Mouse (Mus musculus): ENCODE results near the gene Nat8f1. TPM values are rescaled to one million over a fixed set of nuclear protein-coding genes. Genes with fewer than 3 reads are reported as not detected.
"Not testable (repeated sequence)": the region's sequence is repeated elsewhere in the genome, so short reads cannot be mapped to it uniquely, and the experiment has no call there.

The Nat8f1 gene
- polyA plus RNA-seq, 1 experiment from 2014 or later = 16.9 TPM

DNA sequence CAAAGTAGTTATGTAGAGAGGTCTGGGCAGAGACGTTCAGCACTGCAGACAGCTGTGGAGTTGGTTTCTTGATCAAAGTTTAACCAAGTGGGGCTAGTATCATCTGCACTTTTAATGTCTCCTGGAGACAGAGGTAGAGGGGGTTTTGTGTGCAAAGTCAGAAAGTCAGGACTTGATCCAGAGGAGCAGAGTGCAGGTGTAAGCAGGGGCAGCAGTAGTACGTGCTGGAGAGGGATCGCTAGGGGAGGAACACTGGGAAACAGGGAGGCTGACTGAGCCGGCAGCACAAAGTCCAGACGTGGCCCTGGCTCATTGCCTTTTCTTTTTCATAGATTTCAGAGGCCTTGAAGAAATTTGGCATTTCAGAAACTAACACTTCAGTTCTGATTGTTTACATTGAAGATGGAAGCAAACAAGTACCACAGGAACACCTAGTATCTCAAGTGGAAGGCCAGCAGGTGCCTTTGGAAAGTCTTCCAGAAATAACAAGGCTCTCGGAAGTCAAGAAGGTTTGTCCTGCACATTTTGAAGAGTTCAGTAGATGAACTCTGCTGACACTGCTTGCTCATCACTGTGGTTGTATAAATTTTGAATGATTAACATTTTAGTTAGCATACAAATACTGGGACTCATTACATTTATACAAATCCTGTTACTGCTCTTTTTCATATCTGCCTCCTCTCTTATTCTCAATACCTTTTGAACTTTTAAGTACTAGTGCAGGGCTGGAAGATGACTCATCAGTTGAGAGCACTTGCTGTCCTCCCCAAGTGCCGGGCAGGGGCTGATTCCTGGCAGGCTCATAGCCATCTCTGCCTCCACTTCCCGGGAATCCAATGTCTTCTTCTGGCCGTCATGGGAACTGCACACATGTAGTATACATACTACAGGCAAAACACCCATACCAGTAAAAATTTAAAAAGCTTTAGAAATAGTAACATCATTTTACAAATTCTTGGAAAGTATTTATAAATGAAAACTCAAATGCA lies 12.3 kb upstream of the Nat8f1 start:
- Histone ChIP-seq H3K4me3 (no peak overlapping the region), H3K27me3 (no peaks in the 10 kb centered on the region), H3K4me1 (replicated peaks) (no peaks in the 10 kb centered on the region), H3K27ac (replicated peaks) (no peak overlapping the region), H3K4me2 (no peak overlapping the region), H3K9ac (no peak overlapping the region), H3K9me3 (no peaks in the 10 kb centered on the region), H3K36me3 (peaks cover 83% of the 10 kb centered on the region)
- ATAC-seq (ENCODE audit: low read depth) = no peak
- 92% methylated on average over 9 of the region's 9 CpGs for WGBS

- H3K36me3 ChIP-seq = peaks cover 84% of the 10 kb centered on the region
- no peak overlapping the region for H3K4me2 ChIP-seq
- H3K9ac ChIP-seq = no peak overlapping the region
- no peaks in the 10 kb centered on the region for H3K4me1 ChIP-seq (replicated peaks)
- H3K4me3 ChIP-seq = no peak overlapping the region
- H3K9me3 ChIP-seq = no peaks in the 10 kb centered on the region
- H3K27me3 ChIP-seq = no peaks in the 10 kb centered on the region
- no peak overlapping the region for H3K27ac ChIP-seq (replicated peaks)
- no peak for ATAC-seq (ENCODE audit: low read depth)
- WGBS = 91% methylated on average over 1 of the region's 1 CpGs
Measured at GRCm38 (mm10) chr6:85926709-85927108, 11.2 kb upstream of the Nat8f1 start.

DNA sequence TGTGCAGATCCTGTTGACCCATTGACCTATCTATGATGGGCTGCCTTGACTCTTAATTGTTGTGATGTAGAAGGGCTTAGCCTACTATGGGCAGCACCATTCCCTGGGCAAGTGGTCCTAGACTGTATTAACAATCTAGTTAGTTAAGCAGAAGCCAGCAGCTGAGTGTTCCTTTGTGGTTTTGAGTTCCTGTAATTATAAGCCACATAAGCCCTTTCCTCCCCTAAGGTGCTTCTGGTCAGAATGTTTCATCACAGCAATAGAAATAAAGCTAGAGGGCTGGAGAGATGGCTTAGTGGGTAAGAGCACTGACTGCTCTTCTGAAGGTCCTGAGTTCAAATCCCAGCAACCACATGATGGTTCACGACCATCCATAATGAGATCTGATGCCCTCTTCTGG lies 8.2 kb upstream of the Nat8f1 start:
- Histone ChIP-seq H3K36me3 (peaks cover 73% of the 10 kb centered on the region), H3K4me3 (no peak overlapping the region), H3K4me2 (no peak overlapping the region), H3K27ac (replicated peaks) (no peak overlapping the region), H3K27me3 (no peaks in the 10 kb centered on the region), H3K9me3 (no peaks in the 10 kb centered on the region), H3K9ac (no peak overlapping the region), H3K4me1 (replicated peaks) (no peaks in the 10 kb centered on the region)
- no peak for ATAC-seq (ENCODE audit: low read depth)
- WGBS = 91% methylated on average over 1 of the region's 1 CpGs

GRCm38 (mm10) chr6:85919401-85919800 lies 3.9 kb upstream of the Nat8f1 start:
- peaks cover 15% of the 10 kb centered on the region for H3K4me1 ChIP-seq (replicated peaks)
- H3K4me3 ChIP-seq = no peak overlapping the region
- WGBS = 93% methylated on average over 4 of the region's 4 CpGs
- H3K27ac ChIP-seq (replicated peaks) = no peak overlapping the region
- no peak overlapping the region for H3K9ac ChIP-seq
- H3K27me3 ChIP-seq = no peaks in the 10 kb centered on the region
- no peaks in the 10 kb centered on the region for H3K9me3 ChIP-seq
- H3K36me3 ChIP-seq = peaks cover 33% of the 10 kb centered on the region
- no peak for ATAC-seq (ENCODE audit: low read depth)
- H3K4me2 ChIP-seq = no peak overlapping the region

DNA sequence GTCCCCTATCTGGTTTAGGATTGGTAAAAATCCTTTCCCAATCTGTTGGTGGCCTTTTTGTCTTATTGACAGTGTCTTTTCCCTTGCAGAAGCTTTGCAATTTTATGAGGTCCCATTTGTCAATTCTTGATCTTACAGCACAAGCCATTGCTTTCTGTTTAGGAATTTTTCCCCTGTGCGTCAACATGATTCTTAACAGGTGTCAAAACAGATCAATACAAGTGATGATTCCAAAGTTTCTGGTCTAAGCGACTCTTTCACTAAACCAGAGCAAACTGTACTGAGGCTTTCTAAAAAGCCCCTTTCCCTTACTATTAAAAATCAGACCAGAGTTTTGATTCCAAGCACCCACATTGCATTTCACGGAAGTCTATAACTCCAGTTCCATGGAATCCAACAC lies 2.9 kb upstream of the Nat8f1 start:
- ATAC-seq (ENCODE audit: low read depth); H3K27me3 ChIP-seq; H3K27ac ChIP-seq (replicated peaks); H3K4me2 ChIP-seq; H3K9me3 ChIP-seq; H3K4me3 ChIP-seq; H3K9ac ChIP-seq: not testable (repeated sequence)
- WGBS = 93% methylated on average over 3 of the region's 3 CpGs
- H3K4me1 ChIP-seq (replicated peaks) = peaks cover 20% of the 10 kb centered on the region
- peaks cover 28% of the 10 kb centered on the region for H3K36me3 ChIP-seq

- Histone ChIP-seq H3K4me2 (peak overlapping the region; percentile 87), H3K9me3 (no peaks in the 10 kb centered on the region), H3K27me3 (no peaks in the 10 kb centered on the region), H3K4me3 (peak overlapping the region; percentile 62), H3K9ac (peak overlapping the region; percentile 84), H3K27ac (replicated peaks) (peak overlapping the region; percentile 87; the same call in 1 of the 2 replicates), H3K4me1 (replicated peaks) (peaks cover 20% of the 10 kb centered on the region), H3K36me3 (peaks cover 14% of the 10 kb centered on the region)
- ATAC-seq (ENCODE audit: low read depth) = no peak
- WGBS = 85% methylated on average over 6 of the region's 6 CpGs
Measured at GRCm38 (mm10) chr6:85916596-85916995, 1.1 kb upstream of the Nat8f1 start.

GRCm38 (mm10) chr6:85915141-85915538 lies 347 bp downstream of the Nat8f1 start:
- peak; percentile 19; the same call in 1 of the 2 replicates for ATAC-seq (ENCODE audit: low read depth)
- 6% methylated on average over 11 of the region's 11 CpGs for WGBS
- Histone ChIP-seq H3K4me3 (peak overlapping the region; percentile 62), H3K36me3 (0 out of 2 replicates have a peak, but pooled peaks cover under 1% of the 10 kb centered on the region), H3K27me3 (no peaks in the 10 kb centered on the region), H3K9me3 (no peaks in the 10 kb centered on the region), H3K4me2 (peak overlapping the region; percentile 87), H3K27ac (replicated peaks) (peak overlapping the region; percentile 87), H3K9ac (peak overlapping the region; percentile 84), H3K4me1 (replicated peaks) (peaks cover 20% of the 10 kb centered on the region)

GRCm38 (mm10) chr6:85911587-85911986 lies 3.9 kb downstream of the Nat8f1 start, which contains the start of gene Tprkb:
Gene Tprkb, plus strand, starts transcription at chr6:85911865.
- H3K9ac ChIP-seq = no peak within 1 kb of the TSS
- H3K27ac ChIP-seq (replicated peaks) = no peak within 1 kb of the TSS
- no peak within 1 kb of the TSS for H3K4me3 ChIP-seq
- no peaks in the 10 kb centered on the region for H3K9me3 ChIP-seq
- no peaks in the 10 kb centered on the region for H3K36me3 ChIP-seq
- WGBS = 90% methylated on average over 3 of the region's 3 CpGs
- no peak for ATAC-seq (ENCODE audit: low read depth)
- peaks cover 19% of the 10 kb centered on the region for H3K4me1 ChIP-seq (replicated peaks)
- no peaks in the 10 kb centered on the region for H3K27me3 ChIP-seq
- H3K4me2 ChIP-seq = no peak within 1 kb of the TSS

DNA sequence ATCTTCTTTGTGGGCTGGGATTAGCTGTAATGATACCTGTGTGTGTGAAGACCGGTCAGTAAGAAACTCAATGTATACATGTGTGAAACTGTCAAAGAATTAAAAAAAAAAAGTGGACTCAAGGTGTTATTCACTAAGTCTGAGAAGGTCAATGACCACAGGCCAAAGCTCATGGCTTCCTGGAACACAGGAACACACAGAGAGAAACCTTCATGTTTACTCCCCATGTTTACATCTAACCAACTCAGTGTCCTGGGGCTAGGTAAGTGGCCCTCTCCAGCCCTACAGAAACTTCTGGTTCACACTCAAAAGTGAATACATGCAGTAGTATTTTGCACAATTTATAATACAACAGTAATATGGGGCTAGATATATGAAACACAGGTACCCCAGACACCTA lies 5.8 kb downstream of the Nat8f1 start:
- ATAC-seq (ENCODE audit: low read depth) = no peak
- Histone ChIP-seq H3K27me3 (no peaks in the 10 kb centered on the region), H3K4me2 (no peak overlapping the region), H3K4me1 (replicated peaks) (peaks cover 8% of the 10 kb centered on the region), H3K36me3 (no peaks in the 10 kb centered on the region), H3K9me3 (no peaks in the 10 kb centered on the region), H3K9ac (no peak overlapping the region), H3K27ac (replicated peaks) (no peak overlapping the region), H3K4me3 (no peak overlapping the region)
- 96% methylated on average over 1 of the region's 1 CpGs for WGBS

DNA sequence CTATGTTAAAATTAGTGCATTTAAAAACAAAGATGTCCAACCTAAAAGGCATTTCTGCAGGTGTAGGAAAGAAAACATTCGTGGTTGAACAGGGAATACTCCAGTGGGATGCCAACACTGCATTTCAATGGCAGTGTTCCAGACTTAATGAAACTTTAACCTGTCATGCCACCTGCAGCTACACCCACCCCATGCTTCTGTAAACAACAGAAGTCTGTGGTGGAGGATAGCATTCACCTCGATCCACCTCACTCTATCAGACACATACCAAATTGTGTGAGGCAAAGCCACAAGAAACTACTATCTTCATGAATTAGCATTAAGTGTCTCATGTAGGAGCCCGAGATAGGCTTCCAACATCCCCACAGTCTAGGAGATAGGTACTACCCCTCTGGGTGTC lies 7.1 kb downstream of the Nat8f1 start:
- no peak for ATAC-seq (ENCODE audit: low read depth)
- Histone ChIP-seq H3K36me3 (no peaks in the 10 kb centered on the region), H3K9me3 (no peaks in the 10 kb centered on the region), H3K9ac (no peak overlapping the region), H3K4me2 (no peak overlapping the region), H3K4me3 (no peak overlapping the region), H3K4me1 (replicated peaks) (no peaks in the 10 kb centered on the region), H3K27me3 (no peaks in the 10 kb centered on the region), H3K27ac (replicated peaks) (no peak overlapping the region)
- WGBS = 77% methylated on average over 3 of the region's 3 CpGs

GRCm38 (mm10) chr6:85906911-85907351 lies 8.6 kb downstream of the Nat8f1 start:
- 58% methylated on average over 2 of the region's 2 CpGs for WGBS
- not testable (repeated sequence) for H3K4me1 ChIP-seq (replicated peaks); H3K9ac ChIP-seq; ATAC-seq (ENCODE audit: low read depth); H3K4me2 ChIP-seq; H3K4me3 ChIP-seq; H3K9me3 ChIP-seq; H3K36me3 ChIP-seq; H3K27me3 ChIP-seq
- H3K27ac ChIP-seq (replicated peaks) = 0 out of 2 replicates have a peak overlapping the region, but pooled peaks have one; percentile 13

- WGBS = 17% methylated on average over 20 of the region's 20 CpGs
- not testable (repeated sequence) for H3K27me3 ChIP-seq; H3K9me3 ChIP-seq; H3K4me1 ChIP-seq (replicated peaks); H3K36me3 ChIP-seq; H3K9ac ChIP-seq; H3K27ac ChIP-seq (replicated peaks)
- Histone ChIP-seq H3K4me2 (peak within 1 kb of the TSS; percentile 45), H3K4me3 (peak within 1 kb of the TSS; percentile 34)
- peak; percentile 75 for ATAC-seq (ENCODE audit: low read depth)
Measured at GRCm38 (mm10) chr6:85904642-85905061, 10.8 kb downstream of the Nat8f1 start, which contains the start of gene Nat8f4. Gene Nat8f4, minus strand, starts transcription at chr6:85904884.

All from neural tube, embryonic 13.5 days (tissue).